Mouse (Mus musculus): ENCODE measurements around the gene Selenov.
"Not testable (repeated sequence)": the region's sequence is repeated elsewhere in the genome, so short reads cannot be mapped to it uniquely, and the experiment has no call there.

Gene Selenov

GRCm38 (mm10) chr7:28294481-28294880 is 3.5 kb upstream of the Selenov start:
- DNase-seq (ENCODE audit: low spot score in 2 of 2) = peak; percentile 49 to 68

- no peak for DNase-seq (ENCODE audit: low spot score in 2 of 2)
These were observed 821 bp downstream of the Selenov start for GRCm38 (mm10) chr7:28290165-28290564.

- no peak for DNase-seq (ENCODE audit: low spot score in 2 of 2)
These were observed 10.4 kb downstream of the Selenov start for GRCm38 (mm10) chr7:28280630-28281029.

- DNase-seq (ENCODE audit: low spot score in 2 of 2) = no peak
These were observed 12.7 kb downstream of the Selenov start for GRCm38 (mm10) chr7:28278279-28278652.

- peak; percentile 89 to 93 for DNase-seq (ENCODE audit: low spot score in 2 of 2)
These were observed 13.2 kb downstream of the Selenov start, which contains the start of gene Eid2b for GRCm38 (mm10) chr7:28277615-28278278. Gene Eid2b (plus strand): TSS chr7:28277739.

GRCm38 (mm10) chr7:28277237-28277614 is 13.8 kb downstream of the Selenov start:
- DNase-seq (ENCODE audit: low spot score in 2 of 2) = no peak

- no peak for DNase-seq (ENCODE audit: low spot score in 2 of 2)
These were observed 19.2 kb downstream of the Selenov start for GRCm38 (mm10) chr7:28271761-28272160.

GRCm38 (mm10) chr7:28269355-28269754 is 21.6 kb downstream of the Selenov start:
- no peak for DNase-seq (ENCODE audit: low spot score in 2 of 2)

GRCm38 (mm10) chr7:28268576-28268975 is 22.4 kb downstream of the Selenov start:
- DNase-seq (ENCODE audit: low spot score in 2 of 2) = no peak

- peak; percentile 32 to 43 for DNase-seq (ENCODE audit: low spot score in 2 of 2)
These were observed 22.9 kb downstream of the Selenov start for GRCm38 (mm10) chr7:28268042-28268531.

GRCm38 (mm10) chr7:28267129-28268041 is 23.6 kb downstream of the Selenov start, which contains the start of gene Eid2:
Gene Eid2 (plus strand): TSS chr7:28267881.
- DNase-seq (ENCODE audit: low spot score in 2 of 2) = peak; percentile 89 to 90

- no peak for DNase-seq (ENCODE audit: low spot score in 2 of 2)
These were observed 25.6 kb downstream of the Selenov start for GRCm38 (mm10) chr7:28265391-28265790.

GRCm38 (mm10) chr7:28263786-28264185 is 27.2 kb downstream of the Selenov start:
- no peak for DNase-seq (ENCODE audit: low spot score in 2 of 2)

- no peak for DNase-seq (ENCODE audit: low spot score in 2 of 2)
These were observed 28.1 kb downstream of the Selenov start for GRCm38 (mm10) chr7:28262861-28263260.

- no peak for DNase-seq (ENCODE audit: low spot score in 2 of 2)
These were observed 35.5 kb downstream of the Selenov start for GRCm38 (mm10) chr7:28255476-28255875.

- no peak for DNase-seq (ENCODE audit: low spot score in 2 of 2)
These were observed 36.4 kb downstream of the Selenov start for GRCm38 (mm10) chr7:28254591-28254990.

GRCm38 (mm10) chr7:28251976-28252375 is 39.0 kb downstream of the Selenov start:
- DNase-seq (ENCODE audit: low spot score in 2 of 2) = no peak

- no peak for DNase-seq (ENCODE audit: low spot score in 2 of 2)
These were observed 42.0 kb downstream of the Selenov start for GRCm38 (mm10) chr7:28248957-28249356.

- DNase-seq (ENCODE audit: low spot score in 2 of 2) = not testable (repeated sequence)
These were observed 47.0 kb downstream of the Selenov start for GRCm38 (mm10) chr7:28243943-28244342.
